Mouse (Mus musculus) brain, embryonic 14.5 days (tissue): Measurements from ENCODE around the gene Thpo.

Source experiments
- CTCF ChIP-seq: fragments of 200-500 bp; IDR thresholded peaks from 2 replicates; pipeline ENCODE4 v1.5.1; 2012; ENCODE audit warnings: inconsistent platforms, mild to moderate bottlenecking, moderate library complexity, borderline replicate concordance; ENCODE audit not compliant: insufficient read depth, insufficient read length; ENCODE audit errors: extremely low read depth
- POLR2A ChIP-seq: fragments of 200-500 bp; IDR thresholded peaks from 2 replicates; pipeline ENCODE4 v1.6.1; 2012; ENCODE audit warnings: mild to moderate bottlenecking, inconsistent platforms, borderline replicate concordance; ENCODE audit not compliant: poor library complexity, insufficient read depth, insufficient read length, severe bottlenecking; ENCODE audit errors: extremely low read depth

GRCm38 (mm10) chr16:20701316-20701715 lies 33.0 kb downstream of the Thpo start:
- TF ChIP-seq CTCF: no peak
- no peak for TF ChIP-seq POLR2A
